Mouse (Mus musculus) R1 (cell line): ENCODE results near the gene Uvrag.
A peak's percentile ranks its signal among the peaks of the same experiment; 100 is the strongest.

Experiments used
- DNase-seq: peaks from one replicate; pipeline ENCODE4 v3.0.0-alpha.2; 2018; ENCODE audit warnings: low read depth, low spot score

Uvrag gene

GRCm38 (mm10) chr7:98976839-98977457, 164.0 kb downstream of the Uvrag start:
- no peak for DNase-seq

- no peak for DNase-seq
These were observed 166.4 kb downstream of the Uvrag start for GRCm38 (mm10) chr7:98974590-98974989.

DNA sequence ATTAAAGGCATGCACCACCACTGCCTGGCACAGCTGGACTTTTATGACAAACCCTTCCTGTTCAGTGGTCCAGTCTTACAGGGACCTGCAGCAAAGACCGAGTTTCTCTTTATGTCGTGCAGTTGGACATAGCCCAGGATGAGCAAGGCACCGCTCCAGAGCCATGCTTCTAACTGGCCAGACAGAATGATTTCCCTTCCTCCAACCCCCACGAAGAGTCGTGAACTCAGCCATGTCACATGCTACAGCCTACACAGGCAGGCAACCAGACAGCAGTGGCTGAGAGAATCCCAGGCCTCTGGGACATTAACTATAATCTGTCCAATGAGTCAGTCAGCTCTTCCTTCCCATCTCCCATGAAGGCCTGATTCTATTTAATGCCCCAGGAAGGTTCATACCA, 170.2 kb downstream of the Uvrag start:
- DNase-seq = no peak

- peak; percentile 89 for DNase-seq
These were observed 172.1 kb downstream of the Uvrag start for GRCm38 (mm10) chr7:98968741-98969395.

DNA sequence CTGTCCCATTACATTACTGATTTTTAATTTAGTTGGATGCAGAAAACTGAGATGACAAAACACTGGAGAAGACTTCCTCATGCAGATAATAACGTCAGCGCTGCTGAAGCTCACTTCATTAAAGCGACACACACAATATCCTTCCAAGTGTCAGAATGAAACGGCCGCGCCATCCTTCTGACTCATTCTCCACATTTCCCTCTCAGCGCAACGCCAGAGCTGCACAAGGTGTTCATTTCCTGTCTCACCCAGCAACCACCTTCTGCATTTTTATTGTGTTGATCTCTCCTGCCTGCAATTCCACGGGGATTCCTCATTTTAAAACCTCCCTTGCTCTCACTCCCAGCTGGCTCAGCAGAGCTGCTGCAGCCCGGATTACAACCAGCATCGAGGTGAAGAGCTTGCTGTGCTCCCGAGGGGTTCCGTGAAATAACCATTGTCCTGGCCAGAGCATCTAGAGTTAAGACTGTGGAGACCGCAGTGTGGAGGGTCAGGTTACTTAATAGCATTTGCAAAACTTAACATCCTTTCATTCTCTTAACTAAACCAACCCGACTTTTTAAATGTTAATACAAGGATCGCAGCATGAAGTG, 172.8 kb downstream of the Uvrag start:
- DNase-seq = peak; percentile 96

- DNase-seq = no peak
These were observed 173.3 kb downstream of the Uvrag start for GRCm38 (mm10) chr7:98967672-98968071.

GRCm38 (mm10) chr7:98963581-98963980, 177.4 kb downstream of the Uvrag start:
- DNase-seq = peak; percentile 93

GRCm38 (mm10) chr7:98962547-98963311, 178.2 kb downstream of the Uvrag start:
- DNase-seq = peak; percentile 87

GRCm38 (mm10) chr7:98962074-98962473, 178.9 kb downstream of the Uvrag start:
- no peak for DNase-seq

DNA sequence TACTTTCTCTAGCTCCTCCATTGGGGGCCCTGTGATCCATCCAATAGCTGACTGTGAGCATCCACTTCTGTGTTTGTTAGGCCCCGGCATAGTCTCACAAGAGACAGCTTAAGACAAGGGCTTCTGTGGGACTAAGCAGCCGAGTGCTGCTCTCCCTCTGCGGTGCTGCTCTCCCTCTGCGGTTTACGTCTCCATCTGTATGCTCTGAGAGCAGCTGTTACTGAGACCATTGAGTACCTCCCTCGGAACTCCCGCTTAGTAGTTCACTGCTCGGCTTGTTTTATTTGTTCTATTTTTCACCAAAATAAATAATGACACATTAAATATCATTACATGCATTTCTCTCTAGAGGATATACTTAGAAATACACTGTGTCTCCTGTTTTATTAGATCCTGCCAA, 180.7 kb downstream of the Uvrag start:
- DNase-seq = no peak

DNA sequence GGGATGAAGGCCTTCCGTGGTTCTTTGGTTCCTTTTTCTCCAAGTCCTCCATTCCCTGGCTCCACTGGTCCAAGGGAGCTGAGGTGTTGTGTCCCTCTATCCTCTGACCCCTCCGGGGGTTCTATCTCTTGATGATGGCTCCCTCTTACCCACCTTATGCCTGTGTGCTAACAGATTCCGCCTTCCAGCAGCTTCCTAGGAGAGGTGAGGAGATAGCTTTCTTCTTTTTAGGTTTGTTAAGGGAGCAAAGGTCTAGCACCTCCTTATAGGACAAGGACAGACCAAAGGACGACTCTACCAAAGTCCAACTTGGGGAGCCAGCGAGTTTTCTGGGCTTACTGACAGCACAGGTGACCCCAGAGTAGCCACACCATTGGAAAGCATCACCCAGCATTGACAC, 181.7 kb downstream of the Uvrag start:
- no peak for DNase-seq

- DNase-seq = no peak
These were observed 182.8 kb downstream of the Uvrag start for GRCm38 (mm10) chr7:98958172-98958571.

DNA sequence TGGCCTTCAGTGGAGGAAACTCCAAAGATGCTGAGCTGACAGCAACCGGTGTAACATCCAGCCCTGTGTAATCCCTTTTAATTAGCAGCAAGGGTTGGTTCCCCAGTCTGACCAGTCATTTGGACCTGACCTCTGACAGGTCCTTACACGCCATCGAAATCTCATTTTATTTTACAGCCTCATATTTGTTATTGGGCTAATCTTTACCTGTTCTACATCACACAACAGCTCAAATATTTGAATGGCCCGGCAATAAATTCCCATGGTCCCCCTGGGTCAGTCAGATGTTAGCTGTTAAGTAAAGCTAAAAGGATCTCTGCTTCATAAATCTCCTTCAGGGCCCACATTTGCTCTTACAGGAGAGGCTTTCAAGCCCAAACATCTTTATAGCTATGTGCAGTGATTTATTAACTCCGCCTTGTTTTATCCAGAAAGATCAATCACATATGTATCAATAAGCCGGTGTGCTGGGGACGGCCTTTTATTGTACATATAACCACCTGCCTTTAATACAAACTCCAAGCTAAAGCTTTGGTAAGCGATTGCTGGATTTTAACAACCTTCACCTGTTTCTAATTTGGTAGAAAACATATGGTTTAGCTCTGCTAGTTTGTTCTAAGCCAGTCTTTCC, 183.7 kb downstream of the Uvrag start:
- DNase-seq = no peak

- no peak for DNase-seq
These were observed 184.3 kb downstream of the Uvrag start for GRCm38 (mm10) chr7:98956609-98957008.

- no peak for DNase-seq
These were observed 187.3 kb downstream of the Uvrag start for GRCm38 (mm10) chr7:98953649-98954048.

DNA sequence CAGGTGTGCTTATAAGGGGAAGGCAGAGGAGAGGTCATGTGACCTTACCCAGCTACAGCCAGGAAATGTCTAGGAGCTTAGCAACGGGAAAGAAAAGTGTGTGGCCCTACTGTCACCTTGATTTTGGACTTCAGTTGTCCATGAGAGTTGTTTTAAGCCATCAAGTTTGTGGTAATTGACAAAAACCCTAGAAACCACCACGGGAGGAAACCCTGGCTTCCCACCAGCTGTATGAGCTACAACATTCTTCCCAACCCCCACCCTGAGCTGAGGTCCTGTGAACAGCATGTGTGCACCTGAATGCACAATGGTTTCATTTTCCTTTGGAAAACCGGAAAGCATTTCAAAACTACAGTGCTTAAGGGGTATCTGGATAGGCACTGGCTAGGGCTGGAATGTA, 196.0 kb downstream of the Uvrag start:
- DNase-seq = peak; percentile 12

GRCm38 (mm10) chr7:98943687-98944086, 197.3 kb downstream of the Uvrag start:
- DNase-seq = no peak

GRCm38 (mm10) chr7:98942746-98943145, 198.2 kb downstream of the Uvrag start:
- no peak for DNase-seq

- no peak for DNase-seq
These were observed 201.7 kb downstream of the Uvrag start for GRCm38 (mm10) chr7:98939194-98939593.

DNA sequence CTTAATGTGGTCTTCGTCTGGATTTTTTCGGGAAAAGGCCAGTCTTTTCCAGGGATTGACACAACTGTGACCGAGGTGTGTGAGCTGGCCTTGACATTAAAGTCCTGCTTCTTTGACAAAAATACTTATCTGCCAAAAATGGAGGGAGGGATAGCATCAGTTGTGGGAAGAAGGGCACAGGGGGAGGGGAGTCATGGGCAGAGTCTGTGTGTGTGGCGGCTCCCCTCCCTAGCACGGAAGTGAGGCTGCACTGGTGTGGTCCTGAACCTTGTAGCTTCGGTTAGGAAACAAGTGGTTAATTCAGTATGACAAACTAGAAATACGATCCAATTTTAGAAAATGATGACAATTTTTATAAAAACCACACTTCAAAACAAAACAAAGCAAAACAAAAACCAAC, 202.3 kb downstream of the Uvrag start:
- DNase-seq = no peak

DNA sequence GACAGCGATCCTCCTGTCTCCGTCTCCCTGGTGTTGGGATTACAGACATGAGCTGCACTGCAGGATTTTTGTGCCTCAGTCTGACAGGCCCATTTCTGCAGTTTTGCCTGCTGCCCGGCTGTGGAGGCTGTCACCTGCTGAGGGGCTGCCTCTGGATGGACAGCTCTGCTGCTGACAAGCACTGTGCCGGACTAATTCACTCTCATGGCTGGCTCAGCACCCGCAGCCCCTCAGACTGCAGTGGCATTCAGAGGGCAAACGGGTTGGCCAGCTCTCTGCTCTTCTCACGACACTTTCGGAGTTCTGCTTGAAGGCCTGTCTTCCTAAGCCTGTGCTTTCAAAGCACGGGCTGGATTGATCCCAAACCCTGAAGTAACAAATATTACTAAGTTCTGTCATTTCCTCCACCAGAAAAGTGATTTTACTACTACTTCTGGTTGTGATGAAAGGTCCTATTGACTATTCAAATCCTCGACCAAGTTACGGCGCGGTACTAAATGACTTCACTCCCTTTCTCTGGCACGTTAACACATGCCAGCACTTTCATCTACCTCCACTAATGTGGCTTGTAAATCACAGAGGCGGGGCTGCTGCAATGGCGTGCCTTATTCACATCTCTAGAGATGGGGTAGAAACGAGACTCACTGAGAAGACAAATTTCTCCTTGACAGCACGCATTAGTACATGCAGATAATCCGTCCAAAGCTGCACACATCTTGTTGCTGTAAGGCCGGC, 203.7 kb downstream of the Uvrag start:
- DNase-seq = no peak
